Mouse (Mus musculus) skeletal muscle tissue, adult 2 months (tissue): ENCODE data around the gene Synpo2l.
"Not testable (repeated sequence)": the region's sequence is repeated elsewhere in the genome, so short reads cannot be mapped to it uniquely, and the experiment has no call there.

ENCODE experiments used
- DNase-seq: peaks from one replicate; pipeline ENCODE4 v3.0.0-alpha.2; 2012; ENCODE audit warnings: low read depth, low spot score

The Synpo2l gene

GRCm38 (mm10) chr14:20641438-20641875, 26.7 kb downstream of the Synpo2l start:
- no peak for DNase-seq

GRCm38 (mm10) chr14:20640644-20641437, 27.3 kb downstream of the Synpo2l start, which contains the start of gene Usp54:
TSS of gene Usp54 (minus strand) at chr14:20641063.
- DNase-seq: peak; percentile 98

- no peak for DNase-seq
Measured at GRCm38 (mm10) chr14:20639918-20640619, 28.1 kb downstream of the Synpo2l start.

- DNase-seq: no peak
Measured at GRCm38 (mm10) chr14:20638702-20639101, 29.5 kb downstream of the Synpo2l start.

- DNase-seq: no peak
Measured at GRCm38 (mm10) chr14:20637818-20638574, 30.2 kb downstream of the Synpo2l start.

- DNase-seq: not testable (repeated sequence)
Measured at GRCm38 (mm10) chr14:20636968-20637367, 31.2 kb downstream of the Synpo2l start.

- no peak for DNase-seq
Measured at GRCm38 (mm10) chr14:20635546-20635945, 32.6 kb downstream of the Synpo2l start.

- DNase-seq: no peak
Measured at GRCm38 (mm10) chr14:20631253-20631652, 36.9 kb downstream of the Synpo2l start.

- DNase-seq: no peak
Measured at GRCm38 (mm10) chr14:20626971-20627370, 41.2 kb downstream of the Synpo2l start.

- no peak for DNase-seq
Measured at GRCm38 (mm10) chr14:20626447-20626846, 41.7 kb downstream of the Synpo2l start.

- DNase-seq: no peak
Measured at GRCm38 (mm10) chr14:20622907-20623306, 45.2 kb downstream of the Synpo2l start.

- DNase-seq: no peak
Measured at GRCm38 (mm10) chr14:20622412-20622811, 45.7 kb downstream of the Synpo2l start.

- DNase-seq: no peak
Measured at GRCm38 (mm10) chr14:20621903-20622302, 46.3 kb downstream of the Synpo2l start.

- no peak for DNase-seq
Measured at GRCm38 (mm10) chr14:20619131-20619530, 49.0 kb downstream of the Synpo2l start.

GRCm38 (mm10) chr14:20618211-20618610, 49.9 kb downstream of the Synpo2l start:
- DNase-seq: no peak

GRCm38 (mm10) chr14:20616421-20616820, 51.7 kb downstream of the Synpo2l start:
- DNase-seq: no peak

GRCm38 (mm10) chr14:20615075-20615474, 53.1 kb downstream of the Synpo2l start:
- DNase-seq: no peak

- no peak for DNase-seq
Measured at GRCm38 (mm10) chr14:20612820-20613219, 55.3 kb downstream of the Synpo2l start.

GRCm38 (mm10) chr14:20610146-20610545, 58.0 kb downstream of the Synpo2l start:
- peak; percentile 76 for DNase-seq

GRCm38 (mm10) chr14:20609519-20609918, 58.6 kb downstream of the Synpo2l start:
- DNase-seq: no peak
